Mouse (Mus musculus) megakaryocyte, embryonic 14.5 days (primary cell): ENCODE data around the gene Cdkl4. TPM values are rescaled to one million over a fixed set of nuclear protein-coding genes. Genes with fewer than 3 reads are reported as not detected.
"Not testable (repeated sequence)": the region's sequence is repeated elsewhere in the genome, so short reads cannot be mapped to it uniquely, and the experiment has no call there.

Experiments
- H3K27me3 ChIP-seq: replicated peaks from 2 replicates; pipeline ENCODE3; 2012; ENCODE audit warnings: inconsistent platforms
- H3K36me3 ChIP-seq: replicated peaks from 2 replicates; pipeline ENCODE3; 2012; ENCODE audit warnings: low read length, inconsistent platforms, mixed read lengths
- H3K4me1 ChIP-seq: 2 replicates; pipeline ENCODE4 v1.6.1; 2012; ENCODE audit warnings: inconsistent platforms
- H3K4me3 ChIP-seq: replicated peaks from 2 replicates; pipeline ENCODE3; 2012; ENCODE audit warnings: moderate library complexity, mild to moderate bottlenecking, inconsistent platforms
- H3K9me3 ChIP-seq: 2 replicates; pipeline ENCODE4 v1.6.1; 2012; ENCODE audit warnings: inconsistent platforms
- FLI1 ChIP-seq: IDR thresholded peaks from 2 replicates; pipeline ENCODE4 v1.6.1; 2012; ENCODE audit warnings: low read length, inconsistent platforms, mixed read lengths
- GATA1 ChIP-seq: IDR thresholded peaks from 3 replicates; pipeline ENCODE4 v1.6.1; 2012; ENCODE audit warnings: mixed read lengths, low read length, inconsistent platforms, borderline replicate concordance
- polyA plus RNA-seq: library from polyadenylated mRNA; stranded (reverse); fragments of >175 nt; gene quantifications from 2 replicates; pipeline ENCODE4 v1.2.3, GENCODE M21; 2012; ENCODE audit warnings: low replicate concordance; ENCODE audit not compliant: insufficient read depth

Cdkl4 gene
- polyA plus RNA-seq, 1 experiment, result 0.13 TPM

- TF ChIP-seq FLI1 (no peak), GATA1 (no peak)
- Histone ChIP-seq H3K36me3 (no peaks in the 10 kb centered on the region), H3K9me3 (peaks cover 24% of the 10 kb centered on the region), H3K27me3 (no peaks in the 10 kb centered on the region), H3K4me1 (peaks cover 9% of the 10 kb centered on the region), H3K4me3 (no peak overlapping the region)
These were observed 9.2 kb downstream of the Cdkl4 start for GRCm38 (mm10) chr17:80568441-80568840.

GRCm38 (mm10) chr17:80564611-80564924, 13.0 kb downstream of the Cdkl4 start:
- Histone ChIP-seq H3K4me1 (peaks cover 25% of the 10 kb centered on the region), H3K9me3 (peaks cover 21% of the 10 kb centered on the region), H3K4me3 (peak overlapping the region; percentile 88), H3K36me3 (no peaks in the 10 kb centered on the region), H3K27me3 (no peaks in the 10 kb centered on the region)
- TF ChIP-seq GATA1 (no peak), FLI1 (no peak)

DNA sequence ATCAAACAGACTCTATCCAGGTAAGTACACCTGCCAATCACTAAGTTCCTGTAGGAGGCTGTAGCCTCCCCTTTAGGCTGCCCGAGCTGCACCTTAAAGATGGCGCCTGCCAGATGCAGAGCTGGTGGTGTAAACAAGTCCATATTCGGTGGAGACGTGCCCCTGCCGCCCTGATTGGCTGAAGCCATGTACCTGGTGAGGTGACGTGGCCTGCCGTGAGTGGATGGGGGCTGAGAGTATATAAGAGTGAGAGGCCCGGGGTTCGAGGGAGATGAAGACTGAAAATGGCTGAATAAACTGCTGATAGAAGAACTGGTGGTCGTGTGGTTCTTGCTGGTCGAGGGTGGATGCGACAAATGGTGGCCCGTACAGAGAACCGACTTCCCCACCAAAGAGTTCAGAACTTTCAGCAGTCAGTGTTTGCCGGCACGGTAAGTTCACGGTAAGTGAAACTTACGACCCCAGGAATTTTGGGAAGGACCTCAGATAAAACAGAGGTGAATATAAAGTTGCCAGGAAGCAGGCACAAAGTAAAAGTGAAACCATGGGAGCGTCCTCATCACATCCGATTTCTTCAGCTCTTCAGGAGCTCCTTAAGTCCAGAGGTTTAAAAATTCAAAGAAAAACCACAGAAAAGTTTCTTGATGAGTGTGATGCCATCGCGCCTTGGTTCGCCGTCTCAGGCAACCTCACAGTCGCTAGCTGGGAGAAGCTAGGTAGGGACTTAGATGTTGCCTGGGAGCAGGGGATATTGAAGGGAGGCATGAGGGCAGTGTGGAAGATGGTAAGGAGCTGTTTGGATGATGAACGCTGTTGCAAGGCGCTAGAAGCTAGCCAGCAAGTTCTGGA, 13.6 kb downstream of the Cdkl4 start:
- H3K4me3 ChIP-seq, result peak overlapping the region; percentile 88
- H3K36me3 ChIP-seq, H3K27me3 ChIP-seq: not testable (repeated sequence)
- peaks cover 21% of the 10 kb centered on the region for H3K9me3 ChIP-seq
- peaks cover 25% of the 10 kb centered on the region for H3K4me1 ChIP-seq

DNA sequence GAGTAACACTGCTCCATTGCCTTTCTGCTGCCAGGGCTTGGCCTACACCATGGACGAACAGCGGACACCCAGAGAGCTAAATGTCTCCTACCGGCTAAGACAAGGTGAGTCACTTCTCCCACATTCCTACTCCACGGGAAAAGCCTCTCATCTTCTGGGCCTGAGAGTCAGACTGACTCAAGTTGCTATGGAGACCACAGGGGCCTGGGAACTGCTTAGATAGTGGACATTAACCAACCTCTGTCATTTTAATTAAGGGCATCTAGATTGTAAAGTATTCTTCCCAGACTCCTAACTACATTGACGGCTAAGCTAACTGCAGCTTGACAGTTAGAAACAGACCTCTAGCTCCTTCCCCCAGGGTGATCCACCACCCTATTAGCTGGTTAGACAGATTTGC, 14.8 kb downstream of the Cdkl4 start:
- TF ChIP-seq FLI1 (no peak), GATA1 (no peak)
- H3K36me3 ChIP-seq, result no peaks in the 10 kb centered on the region
- H3K4me3 ChIP-seq, result no peak overlapping the region
- H3K27me3 ChIP-seq, result no peaks in the 10 kb centered on the region
- H3K4me1 ChIP-seq, result peaks cover 31% of the 10 kb centered on the region
- H3K9me3 ChIP-seq, result peaks cover 21% of the 10 kb centered on the region

DNA sequence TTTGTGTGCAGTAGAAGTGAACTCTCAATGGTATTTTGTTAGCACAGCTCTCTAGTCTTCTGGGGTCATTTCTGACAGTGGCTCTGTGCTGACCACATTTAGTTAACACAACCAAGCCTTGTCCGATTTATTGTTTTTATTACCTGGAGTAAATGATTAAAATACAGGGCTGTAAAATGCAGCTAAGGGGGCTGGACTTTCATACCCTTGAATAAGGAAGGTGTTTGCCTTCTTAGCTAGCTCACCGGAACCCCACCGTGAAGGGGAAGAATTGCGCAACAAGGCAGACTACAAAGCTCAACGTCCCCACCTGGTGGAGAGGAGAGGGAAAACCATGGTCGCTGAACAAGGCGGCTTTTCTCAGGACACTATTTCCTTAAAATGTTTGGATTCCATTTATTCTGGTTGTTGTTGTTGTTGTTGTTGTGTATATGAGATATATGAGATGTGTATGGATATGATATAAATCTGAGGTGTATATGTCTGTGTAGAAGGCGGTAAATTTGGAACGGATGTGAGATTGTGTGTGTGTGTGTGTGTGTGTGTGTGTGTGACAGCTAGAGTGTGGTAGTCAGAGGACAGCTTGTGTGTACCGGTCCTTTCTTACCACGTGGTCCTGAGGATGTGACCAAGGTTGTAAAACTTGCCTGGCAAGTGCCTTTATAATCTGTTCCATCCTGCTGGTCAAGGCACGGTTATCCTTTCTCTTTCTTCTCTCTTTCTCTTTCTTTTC, 16.8 kb downstream of the Cdkl4 start:
- H3K4me3 ChIP-seq, result peak overlapping the region; percentile 87
- no peaks in the 10 kb centered on the region for H3K27me3 ChIP-seq
- TF ChIP-seq FLI1 (no peak), GATA1 (no peak)
- no peaks in the 10 kb centered on the region for H3K36me3 ChIP-seq
- H3K9me3 ChIP-seq, result peaks cover 10% of the 10 kb centered on the region
- peaks cover 31% of the 10 kb centered on the region for H3K4me1 ChIP-seq

- no peak for TF ChIP-seq FLI1
- TF ChIP-seq GATA1, result no peak
- H3K36me3 ChIP-seq, result no peaks in the 10 kb centered on the region
- H3K4me1 ChIP-seq, result peaks cover 31% of the 10 kb centered on the region
- no peaks in the 10 kb centered on the region for H3K27me3 ChIP-seq
- no peaks in the 10 kb centered on the region; the same call in 1 of the 2 replicates for H3K9me3 ChIP-seq
- H3K4me3 ChIP-seq, result no peak overlapping the region
These were observed 17.9 kb downstream of the Cdkl4 start for GRCm38 (mm10) chr17:80559745-80560144.

- Histone ChIP-seq H3K27me3 (no peaks in the 10 kb centered on the region), H3K4me3 (no peak overlapping the region), H3K36me3 (no peaks in the 10 kb centered on the region), H3K9me3 (no peaks in the 10 kb centered on the region; the same call in 1 of the 2 replicates), H3K4me1 (peaks cover 34% of the 10 kb centered on the region)
- TF ChIP-seq FLI1 (no peak), GATA1 (no peak)
These were observed 18.6 kb downstream of the Cdkl4 start for GRCm38 (mm10) chr17:80559050-80559449.

DNA sequence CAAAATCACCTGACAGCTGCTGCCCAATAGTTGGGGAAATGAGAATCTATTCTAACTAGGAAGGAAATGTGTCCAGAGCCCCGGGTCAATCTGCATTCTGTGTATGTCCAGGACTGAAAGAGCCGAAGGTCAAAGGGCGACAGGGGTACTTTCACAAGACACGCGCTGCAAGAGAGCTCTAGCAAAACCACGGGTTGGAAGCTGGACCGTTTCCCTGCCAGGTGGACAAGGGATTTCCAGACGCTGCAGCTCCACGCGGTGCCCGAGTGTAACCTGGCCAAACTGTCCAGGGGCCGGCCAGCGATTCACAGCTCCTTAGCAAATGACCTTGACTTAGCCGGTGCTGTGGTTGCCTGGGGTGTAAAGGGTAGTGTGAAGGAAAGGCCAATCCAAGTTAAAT, 19.0 kb downstream of the Cdkl4 start:
- Histone ChIP-seq H3K4me3 (no peak overlapping the region), H3K27me3 (no peaks in the 10 kb centered on the region), H3K4me1 (peaks cover 34% of the 10 kb centered on the region), H3K9me3 (no peaks in the 10 kb centered on the region; the same call in 1 of the 2 replicates), H3K36me3 (no peaks in the 10 kb centered on the region)
- TF ChIP-seq GATA1 (no peak), FLI1 (no peak)

DNA sequence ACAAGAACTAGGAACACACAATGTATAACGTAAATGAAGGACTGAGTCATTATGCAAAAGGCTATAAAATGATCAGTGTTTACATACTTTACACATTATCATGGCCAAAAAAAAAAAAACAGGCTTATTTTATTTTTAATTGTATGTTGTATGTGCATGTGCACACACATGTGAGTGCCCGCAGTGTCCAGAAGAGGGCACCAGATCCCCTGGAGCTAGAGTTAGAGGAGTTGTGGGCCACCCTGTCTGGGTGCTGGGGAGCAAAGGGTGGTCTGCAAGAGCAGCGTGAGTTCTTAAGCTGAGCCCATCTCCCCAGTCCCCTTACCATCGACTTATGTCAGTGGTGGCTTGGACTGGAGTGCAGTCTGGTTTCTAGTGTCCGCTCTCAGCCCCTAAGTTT, 20.2 kb downstream of the Cdkl4 start:
- no peaks in the 10 kb centered on the region for H3K36me3 ChIP-seq
- H3K27me3 ChIP-seq, result no peaks in the 10 kb centered on the region
- H3K9me3 ChIP-seq, result no peaks in the 10 kb centered on the region; the same call in 1 of the 2 replicates
- no peak for TF ChIP-seq GATA1
- no peak for TF ChIP-seq FLI1
- H3K4me1 ChIP-seq, result peaks cover 45% of the 10 kb centered on the region
- no peak overlapping the region for H3K4me3 ChIP-seq

DNA sequence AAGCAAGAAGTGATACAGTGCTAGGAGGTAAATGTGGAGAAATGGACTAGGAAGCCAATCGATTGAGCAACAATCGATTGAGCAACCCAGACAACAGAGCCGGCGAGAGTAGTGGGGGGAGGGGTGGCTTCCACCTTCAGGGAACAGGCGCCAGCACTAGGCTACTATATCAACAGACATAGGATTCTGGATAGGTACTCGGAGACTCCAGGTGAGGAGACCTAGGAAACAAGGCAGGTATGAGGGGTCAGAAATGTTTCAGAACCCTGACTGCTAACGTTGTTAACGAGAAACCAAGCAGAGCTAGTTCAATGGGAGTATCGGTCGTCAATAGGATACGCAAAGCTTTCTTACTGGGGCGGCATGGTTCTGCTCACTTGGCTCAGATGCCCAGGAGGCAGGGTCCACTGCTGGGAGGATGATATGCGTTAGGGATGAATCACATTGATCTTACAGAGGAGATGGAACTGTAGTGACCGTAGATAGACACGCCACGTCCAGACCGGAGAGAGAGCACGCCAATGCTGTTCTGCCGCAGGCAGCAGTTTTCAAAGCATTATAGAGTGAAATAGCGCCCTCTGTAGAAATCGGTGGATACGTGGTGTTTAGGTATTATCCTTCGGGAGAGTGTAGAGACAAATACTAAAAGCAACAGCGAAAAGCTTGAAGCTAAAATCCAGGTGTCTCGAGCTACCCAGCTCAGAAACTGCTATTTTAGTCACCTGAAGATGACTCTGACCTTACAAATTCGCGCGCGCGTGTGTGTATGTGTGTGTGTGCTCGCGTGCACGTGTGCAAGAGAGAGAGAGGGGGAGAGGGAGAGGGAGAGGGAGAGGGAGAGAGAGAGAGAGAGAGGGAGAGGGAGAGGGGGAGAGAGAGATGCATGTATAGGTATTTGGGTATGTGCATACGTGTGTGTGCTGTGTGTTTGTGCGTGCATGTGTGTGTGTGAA, 24.0 kb downstream of the Cdkl4 start:
- TF ChIP-seq FLI1, result no peak
- TF ChIP-seq GATA1, result no peak
- Histone ChIP-seq H3K27me3 (no peaks in the 10 kb centered on the region), H3K36me3 (no peaks in the 10 kb centered on the region), H3K9me3 (no peaks in the 10 kb centered on the region; the same call in 1 of the 2 replicates), H3K4me3 (peak overlapping the region; percentile 93), H3K4me1 (peaks cover 28% of the 10 kb centered on the region)
